Mouse (Mus musculus): ENCODE measurements around the gene Ankfy1. TPM values are rescaled to one million over a fixed set of nuclear protein-coding genes. Genes with fewer than 3 reads are reported as not detected.

Gene Ankfy1
- polyA plus RNA-seq, 1 experiment from 2014 or later = 27.7 TPM

GRCm38 (mm10) chr11:72804586-72804985 is 114.8 kb downstream of the Ankfy1 start:
- Histone ChIP-seq H3K36me3 (replicated peaks) (no peaks in the 10 kb centered on the region), H3K27me3 (ENCODE audit: poor library complexity, severe bottlenecking) (no peaks in the 10 kb centered on the region), H3K9me3 (no peaks in the 10 kb centered on the region), H3K4me1 (no peaks in the 10 kb centered on the region), H3K27ac (no peak overlapping the region), H3K4me3 (no peak overlapping the region)
- no peak for DNase-seq (ENCODE audit: extremely low spot score, low spot score)

GRCm38 (mm10) chr11:72805232-72805631 is 115.4 kb downstream of the Ankfy1 start:
- Histone ChIP-seq H3K27ac (no peak overlapping the region), H3K36me3 (replicated peaks) (no peaks in the 10 kb centered on the region), H3K9me3 (no peaks in the 10 kb centered on the region), H3K4me1 (no peaks in the 10 kb centered on the region), H3K27me3 (ENCODE audit: poor library complexity, severe bottlenecking) (no peaks in the 10 kb centered on the region), H3K4me3 (no peak overlapping the region)
- WGBS = 85% methylated on average over 3 of the region's 3 CpGs
- DNase-seq (ENCODE audit: extremely low spot score, low spot score) = no peak

GRCm38 (mm10) chr11:72806556-72806955 is 116.8 kb downstream of the Ankfy1 start:
- H3K27me3 ChIP-seq (ENCODE audit: poor library complexity, severe bottlenecking) = no peaks in the 10 kb centered on the region
- no peak overlapping the region for H3K27ac ChIP-seq
- no peaks in the 10 kb centered on the region for H3K9me3 ChIP-seq
- DNase-seq (ENCODE audit: extremely low spot score, low spot score) = no peak
- H3K36me3 ChIP-seq (replicated peaks) = no peaks in the 10 kb centered on the region
- H3K4me1 ChIP-seq = no peaks in the 10 kb centered on the region
- no peak overlapping the region for H3K4me3 ChIP-seq
- 75% methylated on average over 2 of the region's 2 CpGs for WGBS

DNA sequence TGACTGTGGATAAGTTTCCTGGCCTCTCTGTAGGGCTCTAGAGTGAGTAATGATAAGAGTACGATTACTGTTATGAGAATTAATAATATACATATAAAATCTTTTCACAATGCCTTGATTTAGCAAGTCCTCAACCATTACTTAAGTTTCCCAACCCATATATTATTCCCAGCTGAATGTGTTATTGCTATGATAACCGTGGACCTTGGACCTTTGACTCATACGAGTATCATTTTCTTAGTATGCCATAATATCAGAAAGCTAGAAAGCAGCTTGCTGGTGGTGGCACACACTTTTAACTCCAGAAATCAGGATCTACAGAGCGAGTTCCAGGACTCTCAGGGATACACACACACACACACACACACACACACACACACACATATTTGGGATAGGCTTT is 118.2 kb downstream of the Ankfy1 start:
- no peaks in the 10 kb centered on the region for H3K4me1 ChIP-seq
- no peak for DNase-seq (ENCODE audit: extremely low spot score, low spot score)
- H3K9me3 ChIP-seq = no peaks in the 10 kb centered on the region
- H3K4me3 ChIP-seq = no peak overlapping the region
- H3K27me3 ChIP-seq (ENCODE audit: poor library complexity, severe bottlenecking) = no peaks in the 10 kb centered on the region
- WGBS = 84% methylated on average over 4 of the region's 4 CpGs
- H3K27ac ChIP-seq = no peak overlapping the region
- no peaks in the 10 kb centered on the region for H3K36me3 ChIP-seq (replicated peaks)

- Histone ChIP-seq H3K4me3 (no peak overlapping the region), H3K9me3 (no peaks in the 10 kb centered on the region), H3K36me3 (replicated peaks) (no peaks in the 10 kb centered on the region), H3K27ac (no peak overlapping the region), H3K4me1 (no peaks in the 10 kb centered on the region), H3K27me3 (ENCODE audit: poor library complexity, severe bottlenecking) (no peaks in the 10 kb centered on the region)
- DNase-seq (ENCODE audit: extremely low spot score, low spot score) = no peak
- WGBS = 93% methylated on average over 5 of the region's 5 CpGs
Measured at GRCm38 (mm10) chr11:72813687-72814086, 123.9 kb downstream of the Ankfy1 start.

DNA sequence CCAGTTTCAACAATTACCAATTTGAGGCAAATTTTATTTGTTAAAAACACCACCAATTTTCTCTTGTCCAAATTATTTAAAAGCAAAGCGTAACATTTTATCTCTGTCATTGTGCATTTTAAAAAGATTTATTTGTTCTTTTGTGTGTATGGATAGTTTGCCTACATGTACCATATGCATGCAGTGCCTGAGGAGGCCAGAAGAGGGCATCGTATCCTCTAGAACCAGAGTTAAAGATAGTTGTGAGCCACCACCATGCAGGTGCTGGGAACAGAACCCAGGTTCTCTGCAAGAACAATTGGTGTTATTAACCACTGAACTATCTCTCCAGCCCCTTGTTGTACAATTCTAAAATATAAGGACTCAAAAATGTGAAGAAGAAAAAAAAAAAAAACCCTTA is 124.4 kb downstream of the Ankfy1 start:
- no peaks in the 10 kb centered on the region for H3K9me3 ChIP-seq
- no peaks in the 10 kb centered on the region for H3K4me1 ChIP-seq
- no peaks in the 10 kb centered on the region for H3K36me3 ChIP-seq (replicated peaks)
- no peak overlapping the region for H3K27ac ChIP-seq
- no peak overlapping the region for H3K4me3 ChIP-seq
- WGBS = 77% methylated on average over 2 of the region's 2 CpGs
- DNase-seq (ENCODE audit: extremely low spot score, low spot score) = no peak
- H3K27me3 ChIP-seq (ENCODE audit: poor library complexity, severe bottlenecking) = no peaks in the 10 kb centered on the region

DNA sequence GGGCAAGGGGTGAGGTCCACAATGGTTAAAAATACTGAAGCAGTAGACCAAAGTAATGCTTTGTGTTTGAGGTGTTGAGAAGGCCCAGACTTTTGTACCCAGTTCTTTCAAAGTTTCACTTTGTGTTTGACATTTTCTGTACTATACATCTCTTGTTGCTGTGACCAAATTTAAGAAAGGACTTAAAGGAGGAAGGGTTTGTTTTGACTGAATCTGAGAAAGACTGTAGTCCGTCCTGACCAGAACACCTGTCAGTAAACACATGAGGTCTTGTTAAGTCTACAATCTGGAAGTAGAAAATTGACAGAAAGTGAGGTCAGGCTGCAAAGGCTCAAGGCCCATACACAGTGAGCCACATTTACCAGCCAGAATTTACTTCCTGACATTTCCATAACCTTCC is 127.1 kb downstream of the Ankfy1 start:
- Histone ChIP-seq H3K36me3 (replicated peaks) (peaks cover 8% of the 10 kb centered on the region), H3K27me3 (ENCODE audit: poor library complexity, severe bottlenecking) (no peaks in the 10 kb centered on the region), H3K4me3 (no peak overlapping the region), H3K4me1 (no peaks in the 10 kb centered on the region), H3K27ac (no peak overlapping the region), H3K9me3 (no peaks in the 10 kb centered on the region)
- no peak for DNase-seq (ENCODE audit: extremely low spot score, low spot score)
- WGBS = 86% methylated on average over 1 of the region's 1 CpGs

GRCm38 (mm10) chr11:72818067-72818466 is 128.3 kb downstream of the Ankfy1 start:
- DNase-seq (ENCODE audit: extremely low spot score, low spot score) = no peak
- 90% methylated on average over 7 of the region's 7 CpGs for WGBS
- Histone ChIP-seq H3K4me3 (no peak overlapping the region), H3K36me3 (replicated peaks) (peaks cover 9% of the 10 kb centered on the region), H3K4me1 (no peaks in the 10 kb centered on the region), H3K27ac (no peak overlapping the region), H3K9me3 (no peaks in the 10 kb centered on the region), H3K27me3 (ENCODE audit: poor library complexity, severe bottlenecking) (no peaks in the 10 kb centered on the region)

- H3K9me3 ChIP-seq = no peaks in the 10 kb centered on the region
- H3K27ac ChIP-seq = no peak overlapping the region
- no peaks in the 10 kb centered on the region for H3K27me3 ChIP-seq (ENCODE audit: poor library complexity, severe bottlenecking)
- H3K36me3 ChIP-seq (replicated peaks) = peaks cover 27% of the 10 kb centered on the region
- no peak for DNase-seq (ENCODE audit: extremely low spot score, low spot score)
- H3K4me3 ChIP-seq = no peak overlapping the region
- H3K4me1 ChIP-seq = no peaks in the 10 kb centered on the region
- 90% methylated on average over 7 of the region's 7 CpGs for WGBS
Measured at GRCm38 (mm10) chr11:72821041-72821440, 131.2 kb downstream of the Ankfy1 start.

Small RNAs within 50 kb of the gene (microRNA-seq; reads per million reads assigned to microRNA genes)
- gene Gm25678 = not detected

Other genes starting within 250 kb of the Ankfy1 start
- 248 and 256 TPM in 2 replicates for gene Mybbp1a, start 248.7 kb upstream of the Ankfy1 start, polyA plus RNA-seq (2016; fragmentation: Nextera tagmentation; extraction: Ambion mirVana)
- 2.0 and 3.0 TPM in 2 replicates for gene Spns2, start 200.1 kb upstream of the Ankfy1 start, polyA plus RNA-seq (2016; fragmentation: Nextera tagmentation; extraction: Ambion mirVana)
- 0.20 TPM in 1 of 2 replicates, not detected in the other for gene Spns3, start 139.5 kb upstream of the Ankfy1 start, polyA plus RNA-seq (2016; fragmentation: Nextera tagmentation; extraction: Ambion mirVana)
- 82.5 and 87.6 TPM in 2 replicates for gene Ube2g1, start 82.7 kb upstream of the Ankfy1 start, polyA plus RNA-seq (2016; fragmentation: Nextera tagmentation; extraction: Ambion mirVana)
- gene Cyb5d2, start 106.1 kb downstream of the Ankfy1 start, polyA plus RNA-seq (2016; fragmentation: Nextera tagmentation; extraction: Ambion mirVana) = 4.7 and 4.9 TPM in 2 replicates
- 6.2 and 7.5 TPM in 2 replicates for gene Zzef1, start 106.2 kb downstream of the Ankfy1 start, polyA plus RNA-seq (2016; fragmentation: Nextera tagmentation; extraction: Ambion mirVana)

All from forebrain, embryonic 10.5 days (tissue).